Mouse (Mus musculus) A20 (cell line): ENCODE data around the gene Arnt.

Experiments
- DNase-seq: peaks from one replicate; pipeline ENCODE4 v3.0.0-alpha.2; 2011; ENCODE audit warnings: low read depth, low spot score

The Arnt gene

DNA sequence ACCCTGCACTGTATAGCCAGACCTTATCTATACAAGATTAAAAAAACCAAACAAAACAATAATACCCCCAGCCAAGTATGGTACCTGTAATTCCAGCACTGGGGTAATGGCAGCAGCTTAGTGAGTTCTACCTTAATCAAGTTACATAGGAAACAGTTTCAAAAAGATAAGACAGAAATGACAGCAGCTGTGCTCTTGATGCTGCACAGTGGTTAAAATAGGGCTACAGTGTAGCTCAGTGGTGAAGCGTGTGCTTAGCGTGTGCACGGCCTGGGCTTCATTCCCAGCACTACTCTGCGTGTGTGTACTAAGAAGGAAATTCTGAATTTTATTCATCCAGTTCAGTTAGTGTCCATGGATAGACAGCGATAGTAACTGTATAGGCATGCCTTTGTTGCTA lies 22.2 kb downstream of the Arnt start:
- DNase-seq = no peak

DNA sequence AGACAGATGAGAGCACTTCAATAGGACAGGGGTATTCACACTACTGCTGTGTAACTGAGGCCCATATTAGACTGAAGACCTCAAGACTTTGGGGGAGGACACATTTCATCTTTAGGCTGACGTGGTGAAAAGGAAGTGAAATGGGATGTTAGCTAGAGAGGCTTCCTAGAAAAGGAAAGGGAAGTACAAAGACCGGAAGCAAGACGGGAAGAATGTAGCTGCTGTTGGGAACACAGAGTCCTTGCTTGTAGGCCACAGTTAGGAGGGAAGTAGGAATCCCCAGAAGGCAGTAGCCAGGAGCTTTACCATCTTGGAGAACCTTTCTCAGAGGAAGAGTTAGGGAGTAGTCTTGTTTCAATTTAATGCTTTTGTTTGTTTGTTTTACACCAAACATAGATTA lies 23.6 kb downstream of the Arnt start:
- DNase-seq = no peak

DNA sequence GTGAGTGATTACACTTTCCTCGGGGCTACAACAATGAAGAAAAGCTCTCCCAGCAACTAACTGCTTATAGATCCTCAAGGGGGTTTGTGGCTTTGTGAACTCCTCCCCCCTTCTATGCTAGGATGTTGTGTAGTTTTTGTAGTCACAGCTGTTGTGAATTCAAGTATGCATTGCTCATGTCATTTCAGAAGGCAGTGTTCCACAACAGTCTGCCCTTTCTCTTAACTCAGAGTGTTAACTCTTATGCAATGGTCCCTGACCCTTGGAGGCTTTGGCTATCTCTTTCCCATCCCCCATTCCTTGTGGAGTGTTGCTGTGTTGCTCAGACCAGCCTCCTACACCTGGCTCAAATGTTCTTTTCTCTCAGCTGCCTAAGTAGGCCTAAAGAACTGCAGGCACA lies 25.2 kb downstream of the Arnt start:
- DNase-seq = no peak

DNA sequence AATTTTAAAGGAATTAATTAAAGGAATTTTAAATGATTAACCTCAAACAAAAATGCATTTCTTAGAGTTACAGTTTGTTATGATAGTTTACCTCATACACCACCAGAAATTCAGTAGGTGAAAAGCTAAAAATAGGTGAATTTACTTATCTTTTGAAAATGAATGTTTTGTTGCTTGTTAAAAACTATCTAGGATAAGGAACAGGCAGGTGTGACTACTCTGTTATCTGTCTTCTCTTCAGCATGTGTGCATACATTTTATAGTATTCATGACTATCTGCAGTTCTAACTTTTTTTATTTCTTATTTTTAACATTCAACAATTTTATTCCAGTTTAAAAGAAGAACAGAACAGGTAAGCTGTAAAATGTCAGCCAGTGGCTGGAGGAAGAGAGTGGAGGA lies 29.7 kb downstream of the Arnt start:
- DNase-seq = no peak

DNA sequence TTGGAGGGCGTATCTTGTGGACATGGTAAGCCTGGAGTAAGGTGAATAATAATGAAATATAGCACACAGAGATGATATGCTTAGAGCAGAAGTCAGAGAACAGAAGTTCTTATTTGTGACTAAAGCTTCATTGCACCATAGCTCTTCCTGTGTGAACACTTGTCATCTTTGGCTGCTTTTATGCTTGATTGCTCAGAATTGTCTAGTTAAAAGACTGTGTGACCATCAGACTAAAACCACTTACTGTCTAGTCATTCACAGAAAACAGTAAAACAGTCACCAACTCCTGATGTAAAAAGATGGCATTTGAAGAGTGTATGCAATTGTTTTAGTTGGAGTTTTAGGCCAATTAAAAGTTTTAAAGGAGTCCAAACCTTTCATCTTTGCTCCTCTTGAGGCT lies 44.8 kb downstream of the Arnt start:
- DNase-seq = peak; percentile 10

DNA sequence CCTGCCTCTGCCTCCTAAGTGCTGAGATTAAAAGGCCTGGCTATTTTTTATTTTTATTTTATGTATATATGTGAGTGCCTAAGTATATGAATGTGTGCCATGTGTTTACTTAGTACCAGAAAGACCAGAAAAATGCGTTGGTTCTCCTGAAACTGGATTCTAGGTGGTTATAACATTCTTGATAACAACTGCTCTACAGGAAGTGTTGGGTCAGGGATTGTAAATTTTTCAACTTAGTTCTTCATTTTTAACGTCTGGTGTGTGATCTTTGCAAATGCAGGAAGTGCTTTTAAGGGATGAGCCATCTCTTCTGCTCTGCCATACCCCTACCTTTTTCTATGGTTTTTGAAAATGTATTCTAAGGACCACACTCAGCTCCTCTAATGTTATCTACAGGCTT lies 52.2 kb downstream of the Arnt start:
- no peak for DNase-seq

DNA sequence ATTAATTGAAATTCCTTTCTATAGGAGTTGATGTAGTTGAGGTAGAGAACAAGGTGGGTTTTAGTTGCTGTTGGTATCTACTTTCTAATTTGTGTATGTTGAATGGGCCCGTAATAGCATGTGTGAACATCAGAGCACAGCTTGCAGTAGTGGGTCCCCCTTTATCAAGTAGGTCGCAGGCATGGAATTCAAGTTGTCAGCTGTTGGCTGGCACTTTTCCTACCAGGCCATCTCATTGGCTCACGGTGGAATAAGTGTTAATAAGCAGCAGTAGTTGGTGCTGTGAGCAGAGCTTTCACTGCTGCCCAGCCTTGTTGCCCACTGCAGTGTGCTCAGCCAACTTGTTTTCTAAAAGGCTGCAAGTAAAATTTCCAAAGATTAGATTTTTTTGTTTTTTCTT lies 54.5 kb downstream of the Arnt start:
- DNase-seq = no peak

DNA sequence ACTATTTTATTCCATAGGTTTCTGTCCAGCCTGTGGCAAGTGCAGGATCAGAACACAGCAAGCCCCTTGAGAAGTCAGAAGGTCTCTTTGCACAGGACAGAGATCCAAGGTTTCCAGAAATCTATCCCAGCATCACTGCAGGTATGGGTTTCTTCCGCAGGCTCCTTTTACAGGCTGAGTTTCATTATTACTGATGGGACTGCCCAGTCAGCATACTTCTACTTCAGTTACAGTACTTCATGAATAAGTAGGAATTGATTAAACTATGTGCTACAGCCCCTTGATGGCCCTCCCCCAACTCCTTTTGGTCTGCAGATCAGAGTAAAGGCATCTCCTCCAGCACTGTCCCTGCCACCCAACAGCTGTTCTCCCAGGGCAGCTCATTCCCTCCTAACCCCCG lies 56.0 kb downstream of the Arnt start:
- no peak for DNase-seq

DNA sequence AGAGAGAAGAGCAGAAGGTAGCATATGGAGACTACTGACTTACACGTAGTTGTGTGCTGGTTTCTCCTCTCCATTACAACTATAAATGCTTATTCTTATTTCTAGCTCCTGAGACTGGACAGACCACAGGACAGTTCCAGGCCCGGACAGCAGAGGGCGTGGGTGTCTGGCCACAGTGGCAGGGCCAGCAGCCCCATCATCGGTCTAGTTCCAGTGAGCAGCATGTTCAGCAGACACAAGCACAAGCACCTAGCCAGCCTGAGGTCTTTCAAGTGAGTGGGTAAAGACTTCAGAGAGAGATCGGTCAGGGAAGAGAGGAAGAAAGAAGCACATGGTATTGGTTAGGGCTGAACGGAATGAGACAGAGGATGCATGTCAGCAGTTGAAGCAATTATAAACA lies 60.2 kb downstream of the Arnt start:
- DNase-seq = peak; percentile 65

DNA sequence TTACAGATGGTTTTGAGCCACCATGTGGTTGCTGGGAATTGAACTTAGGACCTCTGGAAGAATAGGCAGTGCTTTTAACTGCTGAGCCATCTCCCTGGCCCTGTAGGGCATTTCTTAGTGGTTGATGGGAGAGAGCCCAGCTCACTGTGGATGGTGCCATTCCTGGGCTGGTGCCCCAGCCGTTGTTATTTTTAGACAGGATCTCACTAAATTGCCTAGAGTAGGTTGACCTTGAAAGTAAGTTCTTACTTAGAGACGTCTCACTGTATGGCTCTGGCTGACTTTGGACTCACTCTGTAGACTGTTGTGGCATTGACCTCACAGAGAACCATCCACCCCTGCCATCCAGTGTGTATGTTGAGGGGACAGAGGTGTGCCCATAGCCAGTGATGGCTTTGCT lies 64.0 kb downstream of the Arnt start:
- DNase-seq = no peak

DNA sequence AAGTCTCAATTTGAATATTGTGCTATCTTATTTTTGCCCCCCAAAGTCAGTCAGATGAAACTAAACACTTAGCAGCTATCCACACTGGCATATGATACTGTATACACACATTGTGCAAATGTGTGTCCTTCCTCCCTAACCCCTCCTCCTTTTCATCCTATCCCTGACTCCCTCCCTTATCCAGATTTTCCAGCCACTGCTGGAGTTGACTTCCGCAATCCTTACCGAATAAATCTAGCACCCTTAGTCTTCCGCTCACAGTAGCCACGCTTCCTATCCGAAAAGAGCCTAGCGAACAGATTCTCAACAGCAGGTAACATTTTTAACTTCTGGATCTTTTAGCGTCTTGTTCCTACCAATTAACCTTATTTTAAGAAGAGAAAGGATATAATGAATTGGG lies 64.8 kb downstream of the Arnt start, which contains the start of gene Ctsk:
Gene Ctsk (plus strand): TSS at position 233 of the 400 bp plus-strand sequence.
- DNase-seq = no peak

DNA sequence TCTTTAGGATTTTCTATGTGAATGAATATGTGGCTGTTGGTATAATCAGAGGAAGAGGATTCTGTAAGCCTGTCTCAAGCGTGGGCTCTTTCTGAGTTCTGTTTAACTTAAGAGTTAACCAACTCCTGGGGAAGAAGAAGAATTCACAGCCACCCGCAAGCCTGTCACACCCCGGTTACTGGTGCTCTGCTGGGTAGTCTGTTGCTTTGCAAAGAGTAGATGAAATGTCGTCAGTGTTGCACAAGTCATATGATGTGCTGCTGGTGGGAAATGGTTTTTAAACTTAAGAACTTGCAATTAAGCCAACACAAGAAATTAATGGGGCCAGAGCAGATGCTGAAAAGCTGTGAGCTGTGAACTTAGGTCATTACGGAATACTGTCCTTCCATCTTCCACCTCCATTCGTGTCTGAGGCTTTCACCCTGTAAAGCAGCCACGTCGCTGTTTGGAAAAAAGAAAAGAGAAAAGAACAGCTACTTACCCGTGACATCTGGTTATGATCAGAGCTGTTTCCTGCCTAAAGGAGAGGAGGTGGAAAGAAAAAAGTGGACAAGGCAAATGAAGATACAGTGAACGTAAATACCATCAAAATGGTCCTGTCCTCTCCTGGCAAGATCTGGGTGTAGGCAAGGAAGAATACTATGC lies 65.4 kb downstream of the Arnt start:
- no peak for DNase-seq

DNA sequence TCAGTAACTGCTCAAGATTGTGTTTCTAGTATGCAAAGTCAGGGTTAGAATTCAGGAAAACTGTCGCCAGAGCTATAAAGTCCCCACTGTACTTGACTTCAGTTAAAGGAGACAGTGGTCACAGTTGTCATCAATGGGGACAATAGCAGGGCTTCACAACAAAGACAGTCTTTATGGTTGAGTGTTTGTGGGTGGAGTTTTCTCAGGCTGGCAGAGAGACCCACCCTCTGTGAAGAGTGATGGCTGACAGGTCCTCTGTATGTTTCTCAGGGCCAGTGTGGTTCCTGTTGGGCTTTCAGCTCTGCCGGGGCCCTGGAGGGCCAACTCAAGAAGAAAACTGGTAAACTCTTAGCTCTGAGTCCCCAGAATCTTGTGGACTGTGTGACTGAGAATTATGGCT lies 68.1 kb downstream of the Arnt start:
- DNase-seq = no peak

DNA sequence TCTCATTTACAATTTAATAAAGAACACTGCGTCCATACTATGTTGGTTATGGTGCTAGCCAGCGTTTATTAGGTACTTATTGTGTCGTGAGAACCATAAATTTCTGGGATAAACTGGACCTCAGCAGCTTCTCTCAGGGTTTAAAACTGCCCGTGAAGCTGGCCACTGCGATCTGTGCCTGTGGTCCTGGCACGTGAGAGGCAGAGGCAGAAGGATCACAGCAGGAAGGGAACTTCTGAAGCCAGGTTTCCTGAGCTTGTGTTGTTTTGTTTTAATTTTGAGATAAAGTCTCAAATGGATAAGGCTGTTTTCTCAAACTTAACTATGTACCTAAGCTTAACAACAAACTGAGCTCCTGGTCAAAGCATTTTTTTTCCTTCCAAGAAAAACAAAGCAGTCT lies 75.2 kb downstream of the Arnt start:
- no peak for DNase-seq

DNA sequence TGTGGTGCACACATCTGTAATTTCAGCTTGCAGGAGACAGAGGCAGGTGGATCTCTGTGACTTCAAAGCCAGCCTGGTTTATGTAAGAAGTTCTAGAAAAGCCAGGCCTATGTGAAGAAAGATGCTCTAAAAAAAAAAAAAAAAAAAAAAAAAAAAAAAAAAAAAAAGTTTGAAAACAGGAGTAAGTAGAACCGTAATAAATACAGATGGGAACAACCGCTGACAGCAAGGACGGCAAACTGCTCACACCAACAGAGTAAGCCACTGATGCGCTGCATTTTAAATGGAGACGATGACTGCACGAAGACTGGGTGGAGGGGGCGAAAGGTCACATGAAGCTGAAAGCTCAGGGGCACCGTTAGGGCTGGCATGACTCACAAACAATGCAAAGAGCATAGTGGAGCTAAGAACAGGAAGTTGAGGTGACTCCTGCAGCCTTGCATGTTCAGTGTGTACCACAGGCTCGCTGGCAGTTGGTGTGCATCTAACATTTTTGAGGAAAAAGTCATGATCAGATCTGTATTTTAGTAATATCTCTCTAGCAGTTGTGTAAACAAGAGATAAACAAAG lies 77.5 kb downstream of the Arnt start:
- no peak for DNase-seq

DNA sequence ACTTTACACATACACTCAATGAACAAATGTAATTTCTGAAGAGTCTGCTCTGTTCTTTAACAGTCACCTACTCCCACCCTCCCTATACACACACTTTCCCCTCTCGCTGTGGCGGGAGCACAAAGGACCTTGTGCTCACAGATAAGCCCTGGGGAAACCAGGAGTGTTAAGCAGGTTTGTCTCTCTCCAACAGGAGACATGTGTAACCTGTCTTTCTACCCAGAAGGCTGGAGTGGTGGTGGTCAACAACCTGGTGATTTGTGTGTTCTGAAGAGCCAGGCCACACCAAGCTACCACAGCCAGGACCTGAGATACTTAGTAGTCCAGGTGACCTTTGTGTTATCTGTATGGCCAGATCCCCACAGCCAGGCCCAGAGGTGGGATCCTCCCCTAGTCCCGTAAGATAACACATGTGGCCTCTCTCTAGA lies 82.4 kb downstream of the Arnt start:
- DNase-seq = no peak

DNA sequence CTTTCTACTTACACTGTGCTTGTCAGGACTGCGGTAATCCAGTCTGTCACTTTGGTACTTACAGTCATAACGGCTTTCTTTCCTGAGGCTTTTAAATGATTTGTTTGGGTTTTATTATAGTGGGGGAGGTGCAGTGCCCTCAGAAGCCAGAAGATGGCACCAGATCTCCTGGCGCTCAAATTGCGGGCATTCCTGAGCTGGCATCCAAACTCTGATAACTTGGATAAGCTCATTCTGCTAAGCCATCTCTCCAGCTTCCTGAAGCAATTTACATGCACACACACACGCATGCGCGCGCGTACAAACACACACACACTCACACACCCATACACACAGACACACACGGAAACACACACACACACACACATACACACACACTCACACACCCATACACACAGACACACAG lies 83.3 kb downstream of the Arnt start:
- peak; percentile 74 for DNase-seq

DNA sequence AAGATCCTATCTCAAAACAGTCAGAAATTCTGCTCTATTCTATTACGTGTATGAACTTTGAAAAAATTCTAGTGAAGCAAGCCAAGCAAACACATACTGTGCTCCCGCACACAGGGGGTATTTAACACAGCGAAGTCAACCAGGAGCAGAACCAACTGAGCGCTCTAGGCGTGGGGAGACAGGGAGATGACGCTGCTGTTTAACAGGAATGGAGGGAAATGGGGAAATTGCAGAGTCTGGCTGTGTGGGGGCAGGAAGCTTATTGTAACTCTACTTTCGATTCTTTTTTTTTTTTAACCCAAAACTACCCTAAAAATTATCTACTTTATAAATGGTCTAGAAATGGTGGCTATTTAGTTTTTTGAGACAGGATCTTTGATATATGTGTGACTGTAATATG lies 84.7 kb downstream of the Arnt start:
- DNase-seq = no peak

DNA sequence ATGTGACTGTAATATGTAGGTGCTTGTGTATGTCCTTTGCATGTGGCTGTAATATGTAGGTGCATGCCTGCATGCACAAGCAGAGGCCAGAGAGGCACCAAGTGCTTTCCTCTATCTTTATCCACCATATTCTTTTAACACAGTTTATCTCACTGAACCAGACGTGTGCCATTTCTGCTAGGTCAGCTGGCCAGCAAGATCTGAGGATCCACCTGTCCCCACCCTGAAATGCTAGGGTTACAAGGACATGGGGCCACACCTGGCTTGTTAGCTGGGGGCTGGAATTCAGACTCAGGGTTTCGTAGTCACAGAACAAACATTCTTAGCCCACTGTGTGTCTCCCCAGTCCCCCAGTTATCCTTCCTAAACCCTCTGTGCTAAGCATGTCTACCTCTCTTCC lies 85.1 kb downstream of the Arnt start:
- DNase-seq = no peak

DNA sequence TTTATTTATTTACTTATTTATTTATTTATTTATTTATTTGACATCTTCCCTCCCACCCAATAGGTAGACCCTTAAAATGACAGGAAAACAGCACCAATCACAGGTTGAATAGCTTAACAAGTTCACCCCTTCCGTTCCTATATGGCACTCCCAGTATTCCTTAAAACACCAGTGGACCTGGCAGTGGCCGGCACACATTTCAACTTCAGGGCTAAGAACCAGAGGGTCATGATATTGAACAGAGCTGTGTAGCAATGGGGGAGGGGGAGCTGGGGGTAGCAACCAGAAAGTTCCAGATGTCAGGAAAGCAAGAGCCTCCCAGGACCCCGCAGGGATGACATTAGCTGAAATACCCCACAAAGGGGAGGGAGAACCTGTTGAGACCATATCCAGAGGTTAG lies 85.9 kb downstream of the Arnt start:
- DNase-seq = no peak

DNA sequence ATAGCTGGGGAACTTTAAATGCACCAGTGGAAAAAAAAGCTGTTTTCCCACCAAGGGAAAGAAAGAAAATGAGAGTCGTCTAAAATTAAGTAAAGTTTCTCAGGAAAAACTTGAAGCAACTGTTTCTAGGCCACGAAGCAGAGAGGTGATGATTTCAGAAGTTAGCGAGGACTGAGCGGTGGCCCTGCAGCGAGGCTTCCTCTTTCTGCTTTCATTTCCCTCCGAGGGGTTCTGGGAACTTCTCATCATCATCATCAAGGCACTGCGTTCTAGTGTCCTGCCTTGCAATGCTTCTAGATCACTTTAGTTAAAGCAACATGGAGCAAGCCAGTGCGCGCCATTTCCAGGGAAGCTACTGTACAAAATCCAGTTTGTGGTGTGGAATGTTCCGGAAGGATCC lies 87.0 kb downstream of the Arnt start:
- peak; percentile 84 for DNase-seq

DNA sequence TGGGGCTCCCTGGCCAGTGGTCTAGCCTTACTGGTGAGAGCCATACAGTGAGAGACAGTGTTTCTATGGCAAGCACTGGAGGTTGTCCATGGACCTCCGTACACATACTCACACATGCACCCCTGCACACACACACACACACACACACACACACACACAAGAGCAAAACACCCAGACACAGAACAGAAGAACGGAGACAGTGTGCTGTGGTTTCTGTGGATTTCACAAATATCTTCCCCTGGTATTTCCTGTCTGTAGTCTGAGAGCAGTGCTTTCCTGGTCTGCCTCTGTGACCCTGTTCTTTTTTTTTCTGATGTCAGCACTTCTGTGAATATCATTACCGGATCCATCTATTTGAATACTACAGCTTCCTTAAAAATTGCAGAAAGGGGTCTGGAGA lies 89.5 kb downstream of the Arnt start:
- no peak for DNase-seq

DNA sequence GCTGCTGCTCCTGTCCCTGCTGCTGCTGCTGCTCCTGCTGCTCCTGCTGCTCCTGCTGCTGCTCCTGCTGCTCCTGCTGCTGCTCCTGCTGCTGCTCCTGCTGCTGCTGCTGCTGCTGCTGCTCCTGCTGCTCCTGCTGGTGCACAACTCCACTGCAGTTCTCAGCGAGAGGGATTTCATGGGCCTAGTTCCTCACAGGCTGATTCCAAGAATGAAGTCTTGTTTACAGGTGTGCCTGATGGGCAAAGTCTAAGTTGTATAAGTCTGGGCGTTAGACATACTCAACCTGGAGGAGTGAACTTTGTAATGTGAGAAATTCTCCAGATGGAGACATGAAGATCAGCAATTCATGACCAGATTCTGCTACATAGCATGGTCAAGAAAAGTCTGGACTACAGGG lies 90.5 kb downstream of the Arnt start:
- no peak for DNase-seq

DNA sequence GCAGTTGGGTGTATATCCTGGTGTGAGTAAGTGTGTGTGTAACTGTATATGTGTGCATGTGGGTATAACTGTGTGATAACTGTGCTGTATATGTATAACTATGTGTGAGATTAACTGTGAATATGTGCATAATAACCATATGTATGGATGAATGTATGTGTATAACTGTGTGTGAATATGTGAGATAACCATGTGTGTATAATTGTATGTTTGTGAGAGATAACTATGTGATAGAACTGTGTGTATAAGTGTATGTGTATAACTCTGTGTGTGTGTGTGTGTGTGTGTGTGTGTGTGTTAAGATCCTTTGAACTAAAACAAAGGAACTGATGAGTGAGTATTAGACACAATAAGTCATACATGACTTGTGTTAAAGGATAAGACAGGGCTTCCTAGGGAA lies 91.9 kb downstream of the Arnt start:
- DNase-seq = no peak
